Mouse (Mus musculus): Measurements from ENCODE around the gene Acvr1b.

Gene Acvr1b

GRCm38 (mm10) chr15:101228866-101229590, 55.2 kb downstream of the Acvr1b start:
- peak; percentile 82 for DNase-seq (ENCODE audit: low read depth, low spot score)

- no peak for DNase-seq (ENCODE audit: low read depth, low spot score)
These were observed 56.6 kb downstream of the Acvr1b start for GRCm38 (mm10) chr15:101230503-101230902.

GRCm38 (mm10) chr15:101230995-101231647, 57.3 kb downstream of the Acvr1b start:
- no peak for DNase-seq (ENCODE audit: low read depth, low spot score)

- no peak for DNase-seq (ENCODE audit: low read depth, low spot score)
These were observed 57.8 kb downstream of the Acvr1b start for GRCm38 (mm10) chr15:101231648-101232180.

GRCm38 (mm10) chr15:101232607-101233006, 58.7 kb downstream of the Acvr1b start:
- DNase-seq (ENCODE audit: low read depth, low spot score), result no peak

- DNase-seq (ENCODE audit: low read depth, low spot score), result no peak
These were observed 59.3 kb downstream of the Acvr1b start for GRCm38 (mm10) chr15:101233183-101233582.

GRCm38 (mm10) chr15:101233641-101234275, 59.9 kb downstream of the Acvr1b start:
- DNase-seq (ENCODE audit: low read depth, low spot score), result no peak

GRCm38 (mm10) chr15:101234611-101235341, 60.9 kb downstream of the Acvr1b start:
- no peak for DNase-seq (ENCODE audit: low read depth, low spot score)

GRCm38 (mm10) chr15:101235342-101235698, 61.5 kb downstream of the Acvr1b start:
- DNase-seq (ENCODE audit: low read depth, low spot score), result no peak

GRCm38 (mm10) chr15:101235728-101236327, 62.0 kb downstream of the Acvr1b start:
- DNase-seq (ENCODE audit: low read depth, low spot score), result no peak

GRCm38 (mm10) chr15:101236878-101237277, 63.0 kb downstream of the Acvr1b start:
- DNase-seq (ENCODE audit: low read depth, low spot score), result no peak

- peak; percentile 74 for DNase-seq (ENCODE audit: low read depth, low spot score)
These were observed 65.1 kb downstream of the Acvr1b start for GRCm38 (mm10) chr15:101238885-101239511.

- no peak for DNase-seq (ENCODE audit: low read depth, low spot score)
These were observed 66.0 kb downstream of the Acvr1b start for GRCm38 (mm10) chr15:101239821-101240220.

- peak; percentile 98 for DNase-seq (ENCODE audit: low read depth, low spot score)
These were observed 66.9 kb downstream of the Acvr1b start for GRCm38 (mm10) chr15:101240799-101241204.

- peak; percentile 91 for DNase-seq (ENCODE audit: low read depth, low spot score)
These were observed 67.4 kb downstream of the Acvr1b start for GRCm38 (mm10) chr15:101241236-101241635.

GRCm38 (mm10) chr15:101241853-101242252, 68.0 kb downstream of the Acvr1b start:
- DNase-seq (ENCODE audit: low read depth, low spot score), result peak; percentile 97

GRCm38 (mm10) chr15:101242645-101243044, 68.8 kb downstream of the Acvr1b start:
- DNase-seq (ENCODE audit: low read depth, low spot score), result peak; percentile 97

GRCm38 (mm10) chr15:101244012-101244411, 70.1 kb downstream of the Acvr1b start:
- no peak for DNase-seq (ENCODE audit: low read depth, low spot score)

GRCm38 (mm10) chr15:101246231-101247154, 72.6 kb downstream of the Acvr1b start:
- DNase-seq (ENCODE audit: low read depth, low spot score), result peak; percentile 100

- DNase-seq (ENCODE audit: low read depth, low spot score), result no peak
These were observed 73.3 kb downstream of the Acvr1b start for GRCm38 (mm10) chr15:101247155-101247498.

All from skeletal muscle tissue, adult 2 months (tissue).